Mouse (Mus musculus) midbrain, embryonic 10.5 days (tissue): ENCODE data around the gene Stim2. TPM values are rescaled to one million over a fixed set of nuclear protein-coding genes. Genes with fewer than 3 reads are reported as not detected.

Source experiments
- DNase-seq: peaks from one replicate; pipeline ENCODE4 v3.0.0-alpha.2; 2017; ENCODE audit warnings: low spot score
- H3K27ac ChIP-seq: fragments of 300-500 bp; sonication (generic); replicated peaks from 2 replicates; pipeline ENCODE4 v1.5.1; 2016; ENCODE audit warnings: mild to moderate bottlenecking
- H3K27me3 ChIP-seq: fragments of 300-500 bp; sonication (generic); 2 replicates; pipeline ENCODE4 v1.6.1; 2016; ENCODE audit warnings: low read depth, mild to moderate bottlenecking; ENCODE audit not compliant: poor library complexity, severe bottlenecking
- H3K36me3 ChIP-seq: fragments of 300-500 bp; sonication (generic); 2 replicates; pipeline ENCODE4 v1.6.1; 2016; ENCODE audit warnings: mild to moderate bottlenecking, moderate library complexity
- H3K4me1 ChIP-seq: fragments of 300-500 bp; sonication (generic); 2 replicates; pipeline ENCODE4 v1.6.1; 2016
- H3K4me3 ChIP-seq: fragments of 300-500 bp; sonication (generic); 2 replicates; pipeline ENCODE4 v1.5.1; 2016; ENCODE audit warnings: mild to moderate bottlenecking, moderate library complexity
- H3K9me3 ChIP-seq: fragments of 300-500 bp; sonication (generic); replicated peaks from 2 replicates; pipeline ENCODE4 v1.6.1; 2016; ENCODE audit warnings: mild to moderate bottlenecking
- WGBS: fragments of 180-500 bp; shearing (Covaris S2); methylation state at CpG from one replicate; pipeline ENCODE4 v1.1.7; 2016; 5-methylcytosine and 5-hydroxymethylcytosine counted together
- polyA plus RNA-seq: library from polyadenylated mRNA; unstranded; fragments of >200 nt; fragmentation: Nextera tagmentation; extraction: Ambion mirVana; gene quantifications from 2 replicates; pipeline ENCODE4 v1.2.1, GENCODE M21; 2016

Gene Stim2
- polyA plus RNA-seq, 1 experiment from 2014 or later: 12.5 TPM

DNA sequence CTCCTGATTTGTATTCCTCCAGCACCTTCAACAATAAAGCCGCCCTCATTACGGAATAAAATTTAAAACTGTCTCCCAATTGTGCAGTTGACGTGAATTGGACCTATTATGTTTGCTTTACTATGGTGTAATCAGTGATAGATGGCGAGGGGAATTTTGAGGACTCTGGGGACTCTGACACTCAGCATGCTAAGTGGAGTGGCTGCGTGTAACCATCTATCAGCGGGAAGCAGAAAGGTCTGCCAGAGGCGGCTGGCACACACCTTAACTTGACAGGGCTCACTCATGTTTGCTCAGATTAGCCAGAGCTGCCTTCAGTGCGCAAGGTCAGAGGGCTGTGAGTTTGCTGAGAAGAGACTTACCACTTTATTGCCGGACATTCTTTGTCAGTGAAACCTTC is 159.9 kb downstream of the Stim2 start:
- Histone ChIP-seq H3K27ac (no peak overlapping the region), H3K4me3 (no peak overlapping the region), H3K27me3 (0 out of 2 replicates have a peak, but pooled peaks cover 4% of the 10 kb centered on the region), H3K4me1 (peaks cover 20% of the 10 kb centered on the region), H3K9me3 (no peaks in the 10 kb centered on the region), H3K36me3 (no peaks in the 10 kb centered on the region)
- 76% methylated on average over 9 of the region's 9 CpGs for WGBS
- DNase-seq: no peak

- Histone ChIP-seq H3K27ac (peak overlapping the region; percentile 43; the same call in 1 of the 2 replicates), H3K4me3 (no peak overlapping the region), H3K36me3 (no peaks in the 10 kb centered on the region), H3K4me1 (peaks cover 20% of the 10 kb centered on the region), H3K9me3 (no peaks in the 10 kb centered on the region), H3K27me3 (0 out of 2 replicates have a peak, but pooled peaks cover 4% of the 10 kb centered on the region)
- WGBS: 8% methylated on average over 6 of the region's 6 CpGs
- no peak for DNase-seq
These were observed 161.0 kb downstream of the Stim2 start for GRCm38 (mm10) chr5:54159156-54159793.

GRCm38 (mm10) chr5:54160561-54160960 is 162.3 kb downstream of the Stim2 start:
- H3K27ac ChIP-seq: no peak overlapping the region
- H3K36me3 ChIP-seq: no peaks in the 10 kb centered on the region
- no peaks in the 10 kb centered on the region for H3K9me3 ChIP-seq
- no peak for DNase-seq
- peaks cover 13% of the 10 kb centered on the region for H3K4me1 ChIP-seq
- WGBS: 91% methylated on average over 4 of the region's 4 CpGs
- no peak overlapping the region for H3K4me3 ChIP-seq
- H3K27me3 ChIP-seq: 0 out of 2 replicates have a peak, but pooled peaks cover 4% of the 10 kb centered on the region

GRCm38 (mm10) chr5:54163890-54164289 is 165.6 kb downstream of the Stim2 start:
- H3K4me3 ChIP-seq: no peak overlapping the region
- H3K27me3 ChIP-seq: no peaks in the 10 kb centered on the region
- no peaks in the 10 kb centered on the region for H3K36me3 ChIP-seq
- no peak for DNase-seq
- WGBS: 80% methylated on average over 4 of the region's 4 CpGs
- H3K9me3 ChIP-seq: no peaks in the 10 kb centered on the region
- H3K27ac ChIP-seq: no peak overlapping the region
- H3K4me1 ChIP-seq: peaks cover 8% of the 10 kb centered on the region

Other genes starting within 250 kb of the Stim2 start
- gene Tbc1d19, start 188.9 kb upstream of the Stim2 start, polyA plus RNA-seq: 52.9 and 57.0 TPM in 2 replicates